Mouse (Mus musculus) small intestine, adult 2 months (tissue): ENCODE measurements at regions not wholly inside any gene's neighbourhood (a gene's known extent, or its start where the extent isn't known, plus 50 kb on each side); places are given as distances from the start of the nearest gene placed in this dataset.

Source experiments
- CTCF ChIP-seq: fragments of 200-500 bp; IDR thresholded peaks from 2 replicates; pipeline ENCODE4 v1.5.1; 2012; ENCODE audit warnings: low read depth, mild to moderate bottlenecking, control low read depth, inconsistent platforms, low read length, moderate library complexity, mixed read lengths; ENCODE audit not compliant: insufficient replicate concordance, insufficient read length; ENCODE audit errors: extremely low read depth
- POLR2A ChIP-seq: fragments of 200-500 bp; IDR thresholded peaks from 2 replicates; pipeline ENCODE4 v1.6.1; 2012; ENCODE audit warnings: low read depth, mild to moderate bottlenecking, control low read depth, inconsistent platforms, low read length, moderate library complexity

- TF ChIP-seq CTCF (no peak), POLR2A (no peak)
These were observed 145.3 kb upstream of the Fermt1 start for GRCm38 (mm10) chr2:133090976-133091375.
